In genomic region chr11:111844382-111845027, GRCm38 (mm10) we compare ENCODE assay signal across 13 mouse cellular contexts.
A peak's percentile ranks its signal among the peaks of the same experiment; 100 is the strongest.
DNase-seq lines count a peak whose midpoint lies in the region; ATAC-seq lines count a peak whose summit lies in the region.
"Had no signal": no experiment of that assay in that cellular context is flagged by ENCODE, and none has a peak within 500 bp of the region (broad histone marks: within the 10 kb centered on the region; RNA-seq: fewer than 3 reads in every experiment).

No protein-coding gene starts in this region.

- H3K4me2 ChIP-seq in forebrain, embryonic 13.5 days, result no peak overlapping the region
- no peak overlapping the region for H3K4me2 ChIP-seq in midbrain, embryonic 13.5 days (replicated peaks)
- H3K4me2 ChIP-seq: heart, embryonic 11.5 days; kidney, embryonic 15.5 days had no signal

- peak; percentile 82; the same call in 1 of the 2 replicates for ATAC-seq in forebrain, embryonic 13.5 days
- peak; percentile 86 for ATAC-seq in midbrain, embryonic 13.5 days
- ATAC-seq: hindbrain, embryonic 16.5 days had no signal

- H3K27ac ChIP-seq in forebrain, embryonic 13.5 days, result peak overlapping the region; percentile 14; the same call in 1 of the 2 replicates
- peak overlapping the region; percentile 30; the same call in 1 of the 2 replicates for H3K27ac ChIP-seq in midbrain, embryonic 13.5 days
- H3K27ac ChIP-seq: kidney, embryonic 15.5 days; macrophage had no signal

- H3K9me3 ChIP-seq in forebrain, embryonic 13.5 days (replicated peaks), result no peaks in the 10 kb centered on the region
- H3K9me3 ChIP-seq in midbrain, embryonic 13.5 days, result no peaks in the 10 kb centered on the region
- H3K9me3 ChIP-seq: kidney, embryonic 15.5 days had no signal

- peak; percentile 81 for DNase-seq in ES-CJ7 (ENCODE audit: low read depth, low spot score)
- DNase-seq in WW6 (ENCODE audit: low read depth, low spot score), result peak; percentile 33
- no peak for DNase-seq in heart, postnatal 36 days
- DNase-seq in layer of hippocampus, adult 18-20 months (ENCODE audit: low spot score in 2 of 2), result no peak
- DNase-seq in right cerebral cortex, postnatal 36 days (ENCODE audit: low spot score in 2 of 2), result no peak
- DNase-seq: right cerebral cortex, postnatal 14 days had no signal

- peaks cover 15% of the 10 kb centered on the region for H3K4me1 ChIP-seq in forebrain, embryonic 13.5 days
- peaks cover 24% of the 10 kb centered on the region for H3K4me1 ChIP-seq in midbrain, embryonic 13.5 days (replicated peaks)
- H3K4me1 ChIP-seq: kidney, embryonic 15.5 days had no signal

- no peaks in the 10 kb centered on the region for H3K27me3 ChIP-seq in forebrain, embryonic 13.5 days
- H3K27me3 ChIP-seq in midbrain, embryonic 13.5 days, result peaks cover 32% of the 10 kb centered on the region
- H3K27me3 ChIP-seq: kidney, embryonic 15.5 days had no signal

- H3K4me3 ChIP-seq in forebrain, embryonic 13.5 days, result no peak overlapping the region
- H3K4me3 ChIP-seq in midbrain, embryonic 13.5 days (replicated peaks), result no peak overlapping the region
- H3K4me3 ChIP-seq: erythroblast, embryonic 14.5 days; kidney, embryonic 15.5 days had no signal

- intact Hi-C loops in heart, postnatal 36 days (cut with DNase I), result no loop called here

- H3K36me3 ChIP-seq in forebrain, embryonic 13.5 days (ENCODE audit: poor library complexity, severe bottlenecking), result no peaks in the 10 kb centered on the region
- no peaks in the 10 kb centered on the region for H3K36me3 ChIP-seq in midbrain, embryonic 13.5 days
- H3K36me3 ChIP-seq: kidney, embryonic 15.5 days had no signal

- H3K9ac ChIP-seq in forebrain, embryonic 13.5 days, result no peak overlapping the region
- no peak overlapping the region for H3K9ac ChIP-seq in midbrain, embryonic 13.5 days (replicated peaks)
- H3K9ac ChIP-seq: kidney, embryonic 15.5 days had no signal

- 5% methylated on average over 7 of the region's 7 CpGs for WGBS in forebrain, embryonic 13.5 days
- 11% methylated on average over 7 of the region's 7 CpGs for WGBS in midbrain, embryonic 13.5 days

Comparison
In these comparisons a context has a peak if more than half of its experiments do, and no peak if none do; other contexts are left out.
1. DNase-seq: peak in ES-CJ7 (single experiment) and WW6 (single experiment); none in heart, postnatal 36 days (0 of 2), layer of hippocampus, adult 18-20 months (0 of 2) and right cerebral cortex, postnatal 36 days (0 of 2).